Mouse (Mus musculus) liver, postnatal 0 days (tissue): Measurements from ENCODE around the gene Ghrhr.

Experiments
- CTCF ChIP-seq: sonication (generic); IDR thresholded peaks from 2 replicates; pipeline ENCODE4 v1.5.1; 2016; ENCODE audit warnings: antibody characterized with exemption, low read depth
- EP300 ChIP-seq: IDR thresholded peaks from 2 replicates; pipeline ENCODE4 v1.6.1; 2016; ENCODE audit warnings: antibody characterized with exemption, low read depth, mild to moderate bottlenecking

- TF ChIP-seq CTCF, result no peak
- no peak for TF ChIP-seq EP300
Observed at GRCm38 (mm10) chr6:55418746-55419410, 42.8 kb downstream of the Ghrhr start.
